Mouse (Mus musculus) heart, embryonic 14.5 days (tissue): ENCODE measurements around the gene Ttc28. TPM values are rescaled to one million over a fixed set of nuclear protein-coding genes. Genes with fewer than 3 reads are reported as not detected.

Experiments used
- ATAC-seq: fragments of 200-750 bp; cut with Nextera tagmentation; 2 replicates; pipeline ENCODE4 v1.8.0; 2017; ENCODE audit warnings: low read depth, moderate TSS enrichment; ENCODE audit not compliant: insufficient number of reproducible peaks, insufficient read depth, low FRiP score
- H3K27ac ChIP-seq, 2 experiments: fragments of 200-500 bp in 1 of 2; fragments of 300-500 bp in 1 of 2; sonication (generic) in 1 of 2; replicated peaks in 1 of 2; 2 replicates each; pipeline ENCODE4 v1.5.1; 2012 to 2014; ENCODE audit warnings: low read depth in 2 of 2, low read length in 2 of 2, control low read depth in 1 of 2, mild to moderate bottlenecking in 1 of 2, mixed read lengths in 1 of 2; ENCODE audit not compliant: control insufficient read depth in 1 of 2, insufficient read depth in 1 of 2
- H3K27me3 ChIP-seq: fragments of 300-500 bp; sonication (generic); 2 replicates; pipeline ENCODE4 v1.6.1; 2014; ENCODE audit warnings: mild to moderate bottlenecking, low read length, control low read depth; ENCODE audit not compliant: control insufficient read depth, insufficient read depth
- H3K36me3 ChIP-seq: fragments of 300-500 bp; sonication (generic); 2 replicates; pipeline ENCODE4 v1.6.1; 2014; ENCODE audit warnings: mild to moderate bottlenecking, control low read depth, low read length, mixed read lengths; ENCODE audit not compliant: control insufficient read depth, insufficient read depth
- H3K4me1 ChIP-seq, 2 experiments: fragments of 200-500 bp in 1 of 2; fragments of 300-500 bp in 1 of 2; sonication (generic) in 1 of 2; 2 replicates each; pipeline ENCODE4 v1.6.1; 2012 to 2014; ENCODE audit warnings: low read length in 2 of 2, control low read depth in 1 of 2, mixed read lengths in 1 of 2; ENCODE audit not compliant: control insufficient read depth in 2 of 2, insufficient read depth in 2 of 2
- H3K4me2 ChIP-seq: fragments of 300-500 bp; sonication (generic); 2 replicates; pipeline ENCODE4 v1.6.1; 2014; ENCODE audit warnings: mild to moderate bottlenecking, low read length
- H3K4me3 ChIP-seq, 2 experiments: fragments of 200-500 bp in 1 of 2; fragments of 300-500 bp in 1 of 2; sonication (generic) in 1 of 2; 2 replicates each; pipeline ENCODE4 v1.5.1; 2012 to 2014; ENCODE audit warnings: low read length in 2 of 2, mild to moderate bottlenecking in 2 of 2, control low read depth in 1 of 2, low read depth in 1 of 2, moderate library complexity in 1 of 2; ENCODE audit not compliant: control insufficient read depth in 1 of 2, insufficient read depth in 1 of 2
- H3K9ac ChIP-seq: fragments of 300-500 bp; sonication (generic); 2 replicates; pipeline ENCODE4 v1.6.1; 2014; ENCODE audit warnings: mild to moderate bottlenecking, low read length
- H3K9me3 ChIP-seq: fragments of 300-500 bp; sonication (generic); 2 replicates; pipeline ENCODE4 v1.6.1; 2016; ENCODE audit warnings: low read length, control low read depth; ENCODE audit not compliant: control insufficient read depth
- WGBS: fragments of 180-500 bp; shearing (Covaris S2); extraction: QIAGEN DNeasy Blood & Tissue Kit; methylation state at CpG from one replicate; pipeline ENCODE4 v1.1.7; 2014; 5-methylcytosine and 5-hydroxymethylcytosine counted together
- polyA plus RNA-seq: library from polyadenylated mRNA; unstranded; fragments of >200 nt; fragmentation: Nextera tagmentation; extraction: Ambion mirVana; gene quantifications from 2 replicates; pipeline ENCODE4 v1.2.1, GENCODE M21; 2014

The Ttc28 gene
- polyA plus RNA-seq, 1 experiment from 2014 or later, result 9.0 TPM

GRCm38 (mm10) chr5:111048036-111048435, 168.4 kb downstream of the Ttc28 start:
- Histone ChIP-seq H3K4me3 (no peak overlapping the region), H3K4me1 (peaks cover 2 to 14% of the 10 kb centered on the region in 2 experiments; a peak in 2 of 4 replicates), H3K4me2 (no peak overlapping the region), H3K27me3 (peaks cover 16% of the 10 kb centered on the region), H3K9me3 (no peaks in the 10 kb centered on the region), H3K36me3 (no peaks in the 10 kb centered on the region), H3K9ac (no peak overlapping the region), H3K27ac (no peak overlapping the region)
- ATAC-seq, result no peak
- 87% methylated on average over 5 of the region's 5 CpGs for WGBS

DNA sequence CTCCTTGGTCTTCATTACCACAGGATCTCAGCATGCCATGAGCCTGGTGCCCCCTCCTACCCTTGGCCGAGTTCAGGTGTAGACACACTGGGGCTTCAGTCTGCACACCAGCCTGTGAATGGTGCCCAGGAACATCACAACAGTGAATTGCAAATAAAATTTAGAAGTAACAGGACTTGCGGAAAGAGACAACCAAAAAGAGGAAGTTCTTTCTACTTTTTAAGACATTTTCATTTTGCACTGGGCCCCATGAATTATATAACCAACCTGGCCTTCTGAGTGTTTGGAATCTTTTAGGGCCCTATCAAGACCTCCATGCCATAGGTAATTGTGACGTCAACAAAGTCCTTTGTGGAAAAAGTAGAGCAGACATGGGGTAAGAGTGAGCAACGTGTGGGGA, 170.0 kb downstream of the Ttc28 start:
- ATAC-seq, result no peak

DNA sequence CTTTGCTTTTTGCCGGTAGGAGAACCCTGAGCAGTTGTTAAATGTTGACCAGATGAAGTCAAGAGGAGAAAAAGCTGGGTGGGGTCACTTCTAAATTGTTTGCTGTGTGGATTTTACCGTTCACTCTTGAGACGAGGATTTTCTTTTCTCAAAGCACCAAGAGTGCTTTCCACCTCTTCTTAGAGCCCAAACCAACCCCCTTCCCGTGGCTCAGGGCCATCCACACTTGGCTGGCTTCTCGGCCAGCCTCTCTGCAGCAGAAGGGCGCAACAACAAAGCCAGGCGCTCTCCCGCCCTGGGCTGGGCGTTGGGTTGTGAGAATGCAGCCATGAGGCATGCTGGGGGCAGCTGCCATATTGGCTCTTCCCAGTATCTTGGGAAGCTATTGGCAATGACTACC, 170.5 kb downstream of the Ttc28 start:
- ATAC-seq, result no peak
- Histone ChIP-seq H3K4me3 (no peak overlapping the region), H3K9me3 (no peaks in the 10 kb centered on the region), H3K27ac (no peak overlapping the region), H3K4me1 (peaks cover 5 to 19% of the 10 kb centered on the region in 2 experiments), H3K27me3 (peaks cover 29% of the 10 kb centered on the region), H3K9ac (no peak overlapping the region), H3K36me3 (no peaks in the 10 kb centered on the region), H3K4me2 (no peak overlapping the region)
- 80% methylated on average over 9 of the region's 9 CpGs for WGBS

More for the DNA sequence above, 170.0 kb downstream of the Ttc28 start:
- no peak overlapping the region for H3K9ac ChIP-seq
- H3K9me3 ChIP-seq, result no peaks in the 10 kb centered on the region
- no peak overlapping the region for H3K27ac ChIP-seq
- H3K4me1 ChIP-seq, result peaks cover 5 to 13% of the 10 kb centered on the region in 2 experiments
- H3K4me3 ChIP-seq, result no peak overlapping the region
- H3K36me3 ChIP-seq, result no peaks in the 10 kb centered on the region
- H3K27me3 ChIP-seq, result peaks cover 24% of the 10 kb centered on the region
- 85% methylated on average over 4 of the region's 4 CpGs for WGBS
- H3K4me2 ChIP-seq, result no peak overlapping the region

GRCm38 (mm10) chr5:111054380-111054779, 174.8 kb downstream of the Ttc28 start:
- peaks cover 48% of the 10 kb centered on the region for H3K27me3 ChIP-seq
- H3K4me1 ChIP-seq, result peaks cover 13 to 29% of the 10 kb centered on the region in 2 experiments
- no peak overlapping the region for H3K4me3 ChIP-seq
- H3K27ac ChIP-seq, result no peak overlapping the region
- 61% methylated on average over 9 of the region's 9 CpGs for WGBS
- no peak for ATAC-seq
- no peaks in the 10 kb centered on the region for H3K9me3 ChIP-seq
- H3K9ac ChIP-seq, result no peak overlapping the region
- H3K36me3 ChIP-seq, result no peaks in the 10 kb centered on the region
- no peak overlapping the region for H3K4me2 ChIP-seq

DNA sequence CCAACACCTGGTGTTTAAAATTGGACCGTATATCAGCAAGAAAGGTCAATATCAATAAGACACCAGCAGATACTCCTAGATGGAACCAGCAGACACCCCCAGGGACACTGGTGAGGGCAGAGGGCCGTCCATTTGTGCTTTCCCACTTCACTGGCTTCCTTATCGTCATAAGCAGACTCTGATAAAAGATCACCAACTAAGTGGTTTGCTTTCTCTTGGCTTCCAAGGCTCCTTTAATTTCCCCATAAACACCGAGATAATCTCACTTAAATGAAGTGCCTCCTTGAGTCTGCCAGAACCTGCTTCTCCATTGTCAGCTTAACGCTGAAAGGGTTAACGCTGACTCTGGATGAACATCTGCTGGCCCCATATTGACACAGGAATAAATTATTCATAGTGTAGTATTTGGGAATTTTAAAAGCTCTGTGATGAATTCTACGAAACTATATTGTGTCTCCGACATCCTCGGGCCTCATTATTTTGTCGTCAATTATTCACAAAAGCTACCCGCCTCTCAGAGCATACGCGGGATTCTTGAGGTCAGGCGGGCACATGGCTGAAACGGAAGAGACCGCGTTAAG, 175.3 kb downstream of the Ttc28 start:
- H3K4me1 ChIP-seq, result peaks cover 13 to 29% of the 10 kb centered on the region in 2 experiments
- no peaks in the 10 kb centered on the region for H3K36me3 ChIP-seq
- 58% methylated on average over 17 of the region's 17 CpGs for WGBS
- no peak overlapping the region for H3K27ac ChIP-seq
- H3K27me3 ChIP-seq, result peaks cover 54% of the 10 kb centered on the region
- no peak overlapping the region for H3K4me2 ChIP-seq
- ATAC-seq, result no peak
- H3K4me3 ChIP-seq, result no peak overlapping the region
- H3K9me3 ChIP-seq, result no peaks in the 10 kb centered on the region
- no peak overlapping the region for H3K9ac ChIP-seq

DNA sequence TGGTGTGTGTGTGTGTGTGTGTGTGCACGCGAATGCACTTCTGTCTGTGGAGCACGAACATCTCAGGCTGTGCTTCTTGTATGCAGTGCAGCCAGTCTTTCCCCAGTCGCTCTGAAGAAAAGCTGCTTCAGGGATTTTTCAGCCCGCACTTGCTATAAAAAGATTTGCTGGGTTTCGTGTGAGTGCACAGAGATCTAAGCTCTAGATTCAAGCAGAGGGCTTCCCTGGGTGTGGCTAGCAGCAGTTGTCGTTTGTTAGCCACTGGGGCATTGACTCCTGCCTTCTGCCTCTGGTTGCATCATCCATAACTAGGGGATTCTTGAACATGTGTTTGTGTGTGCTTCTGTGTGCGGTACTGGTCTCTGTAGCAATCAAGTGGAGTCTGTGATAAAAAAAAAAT, 175.9 kb downstream of the Ttc28 start:
- Histone ChIP-seq H3K4me3 (no peak overlapping the region), H3K4me2 (no peak overlapping the region), H3K9me3 (no peaks in the 10 kb centered on the region), H3K36me3 (no peaks in the 10 kb centered on the region), H3K27ac (no peak overlapping the region), H3K9ac (no peak overlapping the region), H3K27me3 (peaks cover 59% of the 10 kb centered on the region), H3K4me1 (peaks cover 13 to 29% of the 10 kb centered on the region in 2 experiments)
- ATAC-seq, result no peak
- 67% methylated on average over 8 of the region's 8 CpGs for WGBS

GRCm38 (mm10) chr5:111057084-111057483, 177.5 kb downstream of the Ttc28 start:
- no peak overlapping the region for H3K4me3 ChIP-seq
- H3K36me3 ChIP-seq, result no peaks in the 10 kb centered on the region
- H3K9ac ChIP-seq, result no peak overlapping the region
- 49% methylated on average over 7 of the region's 7 CpGs for WGBS
- no peaks in the 10 kb centered on the region for H3K9me3 ChIP-seq
- H3K4me2 ChIP-seq, result no peak overlapping the region
- H3K4me1 ChIP-seq, result peaks cover 13 to 29% of the 10 kb centered on the region in 2 experiments
- peaks cover 73% of the 10 kb centered on the region for H3K27me3 ChIP-seq
- peak; percentile 71 for ATAC-seq
- H3K27ac ChIP-seq, result no peak overlapping the region
